Mouse (Mus musculus) T-cell, adult 2 months (primary cell): ENCODE results near the gene Nlrc4.
"Not testable (repeated sequence)": the region's sequence is repeated elsewhere in the genome, so short reads cannot be mapped to it uniquely, and the experiment has no call there.

Experiments used
- DNase-seq: peaks from one replicate; pipeline ENCODE4 v3.0.0; 2022; ENCODE audit warnings: low spot score

The Nlrc4 gene

GRCm38 (mm10) chr17:74458711-74459408, at the start of gene Nlrc4:
TSS of gene Nlrc4 (minus strand) at chr17:74459142.
- DNase-seq, result no peak

- no peak for DNase-seq
Measured at GRCm38 (mm10) chr17:74508600-74508999, 49.7 kb upstream of the Nlrc4 start.

GRCm38 (mm10) chr17:74507934-74508333, 49.0 kb upstream of the Nlrc4 start:
- no peak for DNase-seq

GRCm38 (mm10) chr17:74501085-74501484, 42.1 kb upstream of the Nlrc4 start:
- DNase-seq, result peak; percentile 1

GRCm38 (mm10) chr17:74500204-74500603, 41.3 kb upstream of the Nlrc4 start:
- no peak for DNase-seq

GRCm38 (mm10) chr17:74491565-74491964, 32.6 kb upstream of the Nlrc4 start:
- DNase-seq, result no peak

GRCm38 (mm10) chr17:74489901-74490220, 30.9 kb upstream of the Nlrc4 start:
- no peak for DNase-seq

GRCm38 (mm10) chr17:74489024-74489900, 30.3 kb upstream of the Nlrc4 start, which contains the start of gene Yipf4:
TSS of gene Yipf4 (plus strand) at chr17:74489493.
- DNase-seq, result peak; percentile 95

GRCm38 (mm10) chr17:74480361-74481069, 21.6 kb upstream of the Nlrc4 start:
- no peak for DNase-seq

- DNase-seq, result not testable (repeated sequence)
Measured at GRCm38 (mm10) chr17:74470133-74470532, 11.2 kb upstream of the Nlrc4 start.

GRCm38 (mm10) chr17:74467981-74468380, 9.0 kb upstream of the Nlrc4 start:
- not testable (repeated sequence) for DNase-seq

GRCm38 (mm10) chr17:74463510-74463909, 4.6 kb upstream of the Nlrc4 start:
- DNase-seq, result no peak

GRCm38 (mm10) chr17:74457972-74458677, 817 bp downstream of the Nlrc4 start:
- no peak for DNase-seq

- no peak for DNase-seq
Measured at GRCm38 (mm10) chr17:74456825-74457224, 2.1 kb downstream of the Nlrc4 start.

- DNase-seq, result no peak
Measured at GRCm38 (mm10) chr17:74455426-74455825, 3.5 kb downstream of the Nlrc4 start.

- DNase-seq, result no peak
Measured at GRCm38 (mm10) chr17:74454660-74455059, 4.3 kb downstream of the Nlrc4 start.

- no peak for DNase-seq
Measured at GRCm38 (mm10) chr17:74453928-74454327, 5.0 kb downstream of the Nlrc4 start.

GRCm38 (mm10) chr17:74449776-74450175, 9.2 kb downstream of the Nlrc4 start:
- no peak for DNase-seq

GRCm38 (mm10) chr17:74440486-74440885, 18.5 kb downstream of the Nlrc4 start:
- no peak for DNase-seq

GRCm38 (mm10) chr17:74437762-74438161, 21.2 kb downstream of the Nlrc4 start:
- DNase-seq, result no peak

- no peak for DNase-seq
Measured at GRCm38 (mm10) chr17:74432631-74433030, 26.3 kb downstream of the Nlrc4 start.

GRCm38 (mm10) chr17:74431481-74431880, 27.5 kb downstream of the Nlrc4 start:
- no peak for DNase-seq
